Mouse (Mus musculus): ENCODE measurements around the gene Cds2. TPM values are rescaled to one million over a fixed set of nuclear protein-coding genes. Genes with fewer than 3 reads are reported as not detected.

Cds2 gene
- total RNA-seq, 2 experiments from 2014 or later: 29.9 to 39.3 TPM

DNA sequence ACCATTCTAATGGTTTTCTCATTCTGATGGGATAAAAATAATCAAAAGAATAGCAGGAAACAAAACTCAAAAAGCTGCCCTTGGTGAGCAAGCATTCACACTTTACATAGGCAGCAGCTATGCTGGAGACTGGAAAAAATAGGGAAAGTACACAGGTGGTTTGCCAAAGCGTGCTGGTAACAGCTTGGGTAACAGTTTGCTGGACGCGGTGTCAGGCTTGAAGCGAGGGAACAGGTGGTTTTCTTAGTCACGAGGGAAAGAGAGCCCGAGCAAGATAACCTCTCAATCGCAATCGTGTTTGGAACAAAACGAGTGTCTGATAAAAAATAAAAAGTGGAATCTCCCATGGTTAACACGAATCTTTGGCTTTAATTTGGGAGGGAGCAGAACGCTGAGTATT lies 80.9 kb downstream of the Cds2 start:
- DNase-seq (ENCODE audit: low spot score in 2 of 2): no peak

Other genes with a start within 250 kb of the Cds2 start
- gene Rassf2, start 232.9 kb upstream of the Cds2 start, total RNA-seq (2021): 10 to 100 TPM; 31.6 to 32.5 TPM
- gene Slc23a2, start 118.0 kb upstream of the Cds2 start, total RNA-seq (2021): 10 to 100 TPM; 12.0 to 14.5 TPM
- gene Tmem230, start 15.3 kb upstream of the Cds2 start, total RNA-seq (2021): 10 to 100 TPM; 23.0 to 25.1 TPM
- 10 to 100 TPM; 91.8 to 92.0 TPM for gene Pcna, start 9.8 kb upstream of the Cds2 start, total RNA-seq (2021)
- gene Prokr2, start 122.3 kb downstream of the Cds2 start, total RNA-seq (2021): not detected